Mouse (Mus musculus): Measurements from ENCODE around the gene Drc1.

- no peak for TF ChIP-seq CTCF (IDR thresholded peaks at IDR 0.05; ENCODE audit: low read depth)
- TF ChIP-seq EP300 (IDR thresholded peaks at IDR 0.05; ENCODE audit: low read depth) = no peak
Observed at GRCm38 (mm10) chr5:30279446-30279845, 1.7 kb upstream of the Drc1 start.
